Mouse (Mus musculus) midbrain, postnatal 0 days (tissue): ENCODE data around the gene Mms22l. TPM values are rescaled to one million over a fixed set of nuclear protein-coding genes. Genes with fewer than 3 reads are reported as not detected.

ENCODE experiments used
- ATAC-seq: fragments of 200-750 bp; cut with Nextera tagmentation; 2 replicates; pipeline ENCODE4 v1.8.0; 2017; ENCODE audit warnings: moderate number of reproducible peaks, mild to moderate bottlenecking, moderate TSS enrichment, moderate library complexity; ENCODE audit not compliant: low FRiP score
- DNase-seq: peaks from one replicate; pipeline ENCODE4 v3.0.0-alpha.2; 2015; ENCODE audit warnings: low spot score
- H3K27ac ChIP-seq: fragments of 300-500 bp; sonication (generic); 2 replicates; pipeline ENCODE4 v1.5.1; 2014; ENCODE audit warnings: low read depth, mild to moderate bottlenecking, low read length, mixed read lengths
- H3K27me3 ChIP-seq: fragments of 300-500 bp; sonication (generic); 2 replicates; pipeline ENCODE4 v1.6.1; 2014; ENCODE audit warnings: low read length, control low read depth, mixed read lengths; ENCODE audit not compliant: insufficient read depth
- H3K36me3 ChIP-seq: fragments of 300-500 bp; sonication (generic); 2 replicates; pipeline ENCODE4 v1.6.1; 2014; ENCODE audit warnings: low read length, control low read depth, mixed read lengths; ENCODE audit not compliant: insufficient read depth
- H3K4me1 ChIP-seq: fragments of 300-500 bp; sonication (generic); 2 replicates; pipeline ENCODE4 v1.6.1; 2014; ENCODE audit warnings: mild to moderate bottlenecking, control low read depth, antibody characterized with exemption, low read length, mixed read lengths; ENCODE audit not compliant: insufficient read depth
- H3K4me2 ChIP-seq: fragments of 300-500 bp; sonication (generic); 2 replicates; pipeline ENCODE4 v1.6.1; 2014; ENCODE audit warnings: low read depth, mild to moderate bottlenecking, low read length, mixed read lengths; ENCODE audit not compliant: poor library complexity, severe bottlenecking
- H3K4me3 ChIP-seq: fragments of 300-500 bp; sonication (generic); 2 replicates; pipeline ENCODE4 v1.5.1; 2014; ENCODE audit warnings: low read depth, mild to moderate bottlenecking, low read length, moderate library complexity
- H3K9ac ChIP-seq: fragments of 300-500 bp; sonication (generic); replicated peaks from 2 replicates; pipeline ENCODE4 v1.6.1; 2014; ENCODE audit warnings: mild to moderate bottlenecking, low read length, moderate library complexity, mixed read lengths; ENCODE audit not compliant: poor library complexity, severe bottlenecking
- H3K9me3 ChIP-seq: fragments of 300-500 bp; sonication (generic); 2 replicates; pipeline ENCODE4 v1.6.1; 2016; ENCODE audit warnings: low read length, control low read depth
- CTCF ChIP-seq: IDR thresholded peaks from 2 replicates; pipeline ENCODE4 v1.5.1; 2016; ENCODE audit warnings: antibody characterized with exemption, mild to moderate bottlenecking
- WGBS: fragments of 180-500 bp; shearing (Covaris S2); extraction: QIAGEN DNeasy Blood & Tissue Kit; methylation state at CpG from one replicate; pipeline ENCODE4 v1.1.7; 2014; 5-methylcytosine and 5-hydroxymethylcytosine counted together
- polyA plus RNA-seq: library from polyadenylated mRNA; unstranded; fragments of >200 nt; fragmentation: Nextera tagmentation; extraction: Ambion mirVana; gene quantifications from 2 replicates; pipeline ENCODE4 v1.2.1, GENCODE M21; 2015
- total RNA-seq: library from RNA; depleted of rRNA; stranded (reverse); fragments of >200 nt; gene quantifications from 2 replicates; pipeline ENCODE4 v1.2.3, GENCODE M21; 2014

The Mms22l gene
- total and polyA plus RNA-seq, 2 experiments from 2014 or later, result 2.4 to 5.5 TPM

DNA sequence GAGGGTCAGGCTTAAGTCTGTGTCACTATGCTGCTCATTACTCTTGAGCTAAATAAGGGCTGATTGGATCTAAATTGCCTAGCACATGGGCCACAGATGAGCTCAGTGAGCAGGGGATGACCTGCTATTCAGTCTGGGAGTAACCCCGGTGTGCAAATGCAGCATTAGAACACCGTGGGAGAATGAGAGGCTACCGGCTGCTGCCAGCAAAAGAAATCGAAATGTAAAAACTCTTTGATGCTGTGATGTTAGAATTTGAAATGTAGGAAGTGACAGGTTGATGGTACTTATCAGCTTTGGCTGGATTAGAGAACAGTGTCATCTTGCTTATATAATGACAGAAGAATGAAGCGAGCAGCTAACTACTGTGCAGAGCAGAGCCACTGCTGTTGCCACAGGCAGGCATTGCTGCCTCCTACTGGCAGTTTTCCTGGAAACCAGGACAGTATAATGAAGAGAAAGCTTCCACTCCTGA, 48.5 kb downstream of the Mms22l start:
- Histone ChIP-seq H3K4me3 (no peak overlapping the region), H3K9me3 (no peaks in the 10 kb centered on the region), H3K27me3 (no peaks in the 10 kb centered on the region), H3K27ac (no peak overlapping the region), H3K4me1 (no peaks in the 10 kb centered on the region), H3K9ac (no peak overlapping the region; the same call in 1 of the 2 replicates), H3K36me3 (no peaks in the 10 kb centered on the region), H3K4me2 (peak overlapping the region; percentile 20)
- ATAC-seq (peak; percentile 90), DNase-seq (peak; percentile 81)
- TF ChIP-seq CTCF, result peak; percentile 82
- 10% methylated on average over 5 of the region's 5 CpGs for WGBS

- Histone ChIP-seq H3K27ac (no peak overlapping the region), H3K9ac (no peak overlapping the region), H3K4me2 (no peak overlapping the region), H3K9me3 (no peaks in the 10 kb centered on the region), H3K36me3 (no peaks in the 10 kb centered on the region), H3K4me1 (no peaks in the 10 kb centered on the region), H3K27me3 (no peaks in the 10 kb centered on the region), H3K4me3 (no peak overlapping the region)
- DNase-seq (peak; percentile 40), ATAC-seq (0 out of 2 replicates have a peak, but pooled peaks have one; percentile 27)
- TF ChIP-seq CTCF, result no peak
- 24% methylated on average over 6 of the region's 6 CpGs for WGBS
These were observed 60.0 kb downstream of the Mms22l start for GRCm38 (mm10) chr4:24556116-24556820.

DNA sequence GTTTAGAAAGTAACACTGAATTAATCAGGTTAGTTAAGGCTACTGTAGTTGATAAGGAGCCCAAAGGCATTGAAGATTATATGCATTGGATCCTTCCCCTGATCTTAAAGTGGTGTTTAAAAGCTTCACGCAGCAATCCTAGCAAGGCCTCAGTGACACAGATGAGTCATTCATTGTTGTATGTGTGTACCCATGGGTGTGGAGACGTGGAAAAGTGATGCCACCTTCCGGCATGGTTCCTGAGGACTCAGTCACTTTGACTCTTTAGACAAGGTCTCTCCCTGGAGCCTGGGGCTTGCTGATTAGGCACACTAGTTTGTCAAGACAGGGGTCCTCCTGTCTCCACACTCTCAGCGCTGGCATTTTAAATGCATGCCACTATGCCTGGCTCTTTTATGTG, 60.9 kb downstream of the Mms22l start:
- Histone ChIP-seq H3K27me3 (no peaks in the 10 kb centered on the region), H3K4me1 (no peaks in the 10 kb centered on the region), H3K9ac (no peak overlapping the region), H3K9me3 (no peaks in the 10 kb centered on the region), H3K4me3 (no peak overlapping the region), H3K4me2 (no peak overlapping the region), H3K27ac (no peak overlapping the region), H3K36me3 (no peaks in the 10 kb centered on the region)
- ATAC-seq (no peak), DNase-seq (no peak)
- 71% methylated on average over 4 of the region's 4 CpGs for WGBS
- TF ChIP-seq CTCF, result no peak

DNA sequence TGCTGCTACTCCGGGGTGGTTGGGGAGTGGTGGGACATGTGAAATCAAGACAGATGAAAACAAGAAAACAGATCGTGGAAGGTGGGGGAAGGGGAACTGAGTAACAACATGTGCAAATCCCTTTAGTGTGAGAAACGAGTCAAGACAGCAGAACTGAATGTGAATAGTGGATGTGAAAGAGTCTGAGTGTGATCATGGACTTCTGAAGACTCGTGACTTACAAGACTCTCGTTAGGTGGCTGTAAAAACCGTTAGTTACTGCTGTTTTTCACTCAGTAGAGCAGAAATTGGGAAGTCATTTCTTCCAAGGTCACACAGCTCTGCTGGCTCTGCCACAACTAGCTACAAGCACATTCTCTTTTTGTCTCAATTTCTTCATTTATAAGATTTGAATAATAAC, 71.8 kb downstream of the Mms22l start:
- 52% methylated on average over 6 of the region's 6 CpGs for WGBS
- DNase-seq (no peak), ATAC-seq (no peak)
- Histone ChIP-seq H3K27me3 (no peaks in the 10 kb centered on the region), H3K4me1 (no peaks in the 10 kb centered on the region), H3K9me3 (no peaks in the 10 kb centered on the region), H3K4me3 (no peak overlapping the region), H3K27ac (no peak overlapping the region), H3K9ac (no peak overlapping the region), H3K36me3 (no peaks in the 10 kb centered on the region), H3K4me2 (no peak overlapping the region)
- no peak for TF ChIP-seq CTCF

DNA sequence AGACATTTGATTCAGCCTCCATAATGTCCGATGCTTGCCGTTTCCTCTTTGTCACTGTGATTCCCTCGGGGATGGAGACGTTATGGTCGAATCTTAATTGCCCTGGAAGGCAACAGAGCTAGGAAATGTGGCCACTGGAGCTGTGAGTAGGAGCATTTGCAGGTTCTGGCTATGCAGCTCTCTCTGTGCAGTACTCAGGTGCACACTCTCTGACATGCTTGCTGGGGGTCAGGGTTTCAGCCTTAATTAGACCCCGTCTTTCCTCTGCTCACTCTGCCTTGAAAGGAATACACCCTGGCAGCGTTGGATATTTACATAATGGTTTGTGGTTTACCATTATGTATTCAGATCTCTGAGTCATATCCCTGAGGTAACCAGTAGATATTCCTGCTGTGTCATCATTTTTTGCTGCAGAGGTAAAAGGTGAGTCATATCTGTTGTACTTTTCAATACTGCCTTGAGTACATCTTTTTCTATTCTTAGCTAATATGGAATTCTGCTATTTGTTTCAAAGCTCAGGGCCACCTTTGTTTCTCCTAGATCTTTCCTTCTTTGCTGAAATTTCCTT, 72.8 kb downstream of the Mms22l start:
- Histone ChIP-seq H3K4me1 (no peaks in the 10 kb centered on the region), H3K4me3 (no peak overlapping the region), H3K36me3 (no peaks in the 10 kb centered on the region), H3K27me3 (no peaks in the 10 kb centered on the region), H3K9ac (no peak overlapping the region), H3K4me2 (no peak overlapping the region), H3K27ac (no peak overlapping the region), H3K9me3 (no peaks in the 10 kb centered on the region)
- no peak for TF ChIP-seq CTCF
- DNase-seq, result no peak
- WGBS, result 54% methylated on average over 7 of the region's 7 CpGs
- no peak for ATAC-seq

DNA sequence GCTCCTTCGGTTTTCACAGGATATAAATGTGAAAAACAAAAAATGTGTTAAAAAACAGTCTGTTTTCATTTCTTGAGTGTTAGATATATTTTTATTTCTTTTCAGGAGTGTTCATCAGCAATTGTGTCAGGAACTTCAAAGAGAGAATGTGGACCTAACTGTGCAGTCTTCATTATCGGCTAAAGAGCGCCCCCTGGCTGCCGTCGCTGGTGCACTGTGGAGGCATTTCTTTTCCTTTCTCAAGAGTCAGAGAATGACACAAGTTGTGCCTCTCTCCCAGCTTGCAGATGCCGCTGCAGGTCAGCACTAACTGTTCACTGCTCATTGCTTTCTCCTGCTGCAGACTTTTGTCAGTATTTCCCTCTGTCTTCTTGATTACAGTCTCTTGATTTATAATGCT, 78.0 kb downstream of the Mms22l start:
- DNase-seq, result peak; percentile 84
- H3K27me3 ChIP-seq, result no peaks in the 10 kb centered on the region
- no peak overlapping the region for H3K4me2 ChIP-seq
- no peak overlapping the region for H3K9ac ChIP-seq
- peak; percentile 96 for TF ChIP-seq CTCF
- ATAC-seq, result peak; percentile 84
- H3K4me3 ChIP-seq, result no peak overlapping the region
- no peaks in the 10 kb centered on the region for H3K36me3 ChIP-seq
- H3K9me3 ChIP-seq, result no peaks in the 10 kb centered on the region
- H3K27ac ChIP-seq, result no peak overlapping the region
- 13% methylated on average over 6 of the region's 6 CpGs for WGBS
- H3K4me1 ChIP-seq, result no peaks in the 10 kb centered on the region
